Mouse (Mus musculus): ENCODE measurements around the gene Cdc7.

The Cdc7 gene

GRCm38 (mm10) chr5:107023951-107024350 lies 59.8 kb downstream of the Cdc7 start:
- DNase-seq (ENCODE audit: low spot score): peak; percentile 57

DNA sequence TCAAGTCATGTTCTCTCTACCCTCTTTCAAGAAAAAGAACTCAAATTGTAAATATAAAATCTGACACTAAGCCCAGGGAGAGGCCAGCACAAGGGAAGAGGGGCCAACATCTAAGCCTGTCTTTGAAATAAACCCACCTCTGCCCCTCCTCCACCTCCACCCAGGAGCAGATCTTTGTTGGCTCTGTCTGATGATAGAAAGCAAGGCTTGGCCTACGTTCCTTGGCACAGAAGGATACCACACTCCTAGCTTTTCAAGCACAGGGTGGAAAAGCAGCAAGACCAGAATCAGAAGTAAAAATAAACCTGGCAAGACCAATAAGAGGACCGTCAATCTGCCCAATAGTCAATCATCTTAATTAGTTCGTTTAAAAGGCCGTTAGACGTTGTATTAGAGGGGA lies 61.2 kb downstream of the Cdc7 start:
- no peak for DNase-seq (ENCODE audit: low spot score)

DNA sequence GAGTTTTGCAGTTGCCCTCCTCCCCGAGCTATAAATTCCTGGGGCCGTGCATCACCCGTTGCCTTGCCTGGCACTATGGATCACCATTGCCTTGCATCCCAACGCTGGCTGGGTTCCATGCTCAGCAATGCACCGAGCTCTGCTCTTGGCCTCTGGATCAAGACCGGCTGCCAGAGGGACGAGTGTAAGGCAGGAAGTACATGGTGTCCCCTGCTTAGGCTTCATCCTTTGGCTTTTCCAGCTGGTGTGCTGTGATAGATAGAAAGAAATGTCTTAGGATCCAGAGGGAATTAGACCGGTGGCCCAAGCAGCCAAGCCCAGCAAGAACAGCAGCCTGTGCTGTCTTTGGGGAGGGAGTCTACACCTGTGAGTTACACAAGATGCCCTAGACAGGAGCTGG lies 61.7 kb downstream of the Cdc7 start:
- peak; percentile 35 for DNase-seq (ENCODE audit: low spot score)

- no peak for DNase-seq (ENCODE audit: low spot score)
Measured at GRCm38 (mm10) chr5:107027616-107028015, 63.5 kb downstream of the Cdc7 start.

DNA sequence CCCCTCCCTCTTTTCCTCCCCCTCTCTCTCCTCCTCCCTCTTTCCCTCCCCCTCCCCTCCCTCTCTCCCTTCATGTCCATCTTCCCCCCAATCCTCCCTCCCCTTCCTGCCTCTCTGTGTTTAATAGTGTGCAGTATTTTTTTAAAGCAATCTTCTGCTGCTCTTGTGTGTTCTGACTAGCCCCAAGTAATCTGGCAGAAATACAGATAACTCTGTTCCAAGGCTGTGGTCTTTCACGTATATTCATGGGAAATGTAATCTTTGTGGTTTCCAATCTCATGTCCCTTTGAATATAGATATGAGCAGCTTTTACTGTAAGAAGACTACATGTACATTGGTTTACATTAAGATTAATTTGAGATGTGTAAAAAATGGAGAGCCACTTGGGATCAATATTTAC lies 64.4 kb downstream of the Cdc7 start:
- no peak for DNase-seq (ENCODE audit: low spot score)

GRCm38 (mm10) chr5:107029801-107030200 lies 65.7 kb downstream of the Cdc7 start:
- no peak for DNase-seq (ENCODE audit: low spot score)

- DNase-seq (ENCODE audit: low spot score): no peak
Measured at GRCm38 (mm10) chr5:107030821-107031220, 66.7 kb downstream of the Cdc7 start.
